Mouse (Mus musculus): ENCODE results near the gene Kif21a. TPM values are rescaled to one million over a fixed set of nuclear protein-coding genes. Genes with fewer than 3 reads are reported as not detected.

Gene Kif21a
- 94.2 TPM for polyA plus RNA-seq (2015; fragmentation: Illumina TruSeq; extraction: RNeasy Lipid Tissue Mini Kit (QIAGEN cat#74804); ENCODE audit: low read depth, low replicate concordance)

DNA sequence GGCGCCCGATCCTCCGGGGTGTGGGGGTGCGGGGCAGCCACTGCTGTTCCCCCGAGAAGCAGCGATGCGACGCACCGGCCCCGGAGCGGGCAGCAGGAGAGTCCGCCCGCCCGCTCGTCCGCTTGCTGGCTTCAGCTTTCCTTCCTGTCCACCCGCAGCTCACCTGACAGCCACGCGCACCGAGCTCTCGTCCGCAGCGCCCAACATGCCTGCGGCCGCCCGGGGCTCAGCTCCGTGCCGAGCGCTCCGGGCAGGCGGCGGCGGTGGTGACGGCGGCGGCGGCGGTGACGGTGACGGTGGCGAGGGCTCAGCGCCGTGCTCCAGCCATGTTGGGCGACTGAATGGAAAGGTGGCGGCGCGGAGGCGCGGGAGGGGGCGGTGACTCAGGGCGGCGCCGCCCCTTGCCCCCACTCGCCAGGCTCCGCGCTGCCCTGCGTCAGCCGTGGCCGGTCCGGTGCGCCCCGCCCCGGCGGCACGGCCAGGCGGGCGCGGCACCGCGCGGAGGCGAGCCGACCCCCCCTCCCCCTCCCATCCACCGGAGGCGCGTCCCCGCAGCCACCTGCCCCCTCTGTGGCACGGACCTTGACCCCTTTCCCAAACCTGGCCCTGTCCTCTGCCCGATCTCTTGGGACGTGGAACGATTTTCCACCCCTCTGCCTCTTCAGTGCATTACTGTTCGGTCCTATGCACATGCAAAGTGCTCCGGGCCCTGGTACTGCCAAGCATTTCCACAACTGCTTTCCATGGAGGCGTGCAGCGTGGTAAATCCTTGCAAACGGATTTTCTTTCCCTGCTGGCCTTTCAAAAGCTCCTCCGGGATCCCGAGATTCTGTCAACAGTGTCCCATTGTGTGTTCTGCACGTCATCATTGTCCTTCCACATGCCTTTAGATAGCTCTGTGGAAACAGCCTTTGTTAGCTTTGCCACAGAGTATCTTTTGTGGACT lies at the start of gene Kif21a:
Gene Kif21a, minus strand, starts transcription at position 453 of the 946 bp plus-strand sequence.

Other genes starting within 250 kb of the Kif21a start
- gene Abcd2, start 141.9 kb upstream of the Kif21a start, polyA plus RNA-seq (2015; fragmentation: Illumina TruSeq; extraction: RNeasy Lipid Tissue Mini Kit (QIAGEN cat#74804); ENCODE audit: low read depth, low replicate concordance): 25.8 TPM
- gene CN725425, start 149.5 kb upstream of the Kif21a start, polyA plus RNA-seq (2015; fragmentation: Illumina TruSeq; extraction: RNeasy Lipid Tissue Mini Kit (QIAGEN cat#74804); ENCODE audit: low read depth, low replicate concordance): not detected